Mouse (Mus musculus) v-Abl transformed pro-B cells (cell line): ENCODE data around the gene Dcakd.

Experiments
- in situ Hi-C, 2 experiments: fragments of 400-800 bp; cut with MboI; formaldehyde crosslinking; loops; one replicate each; pipeline ENCODE4 v1.15.1; 2025; ENCODE audit not compliant: unreplicated experiment in 2 of 2

Gene Dcakd

DNA sequence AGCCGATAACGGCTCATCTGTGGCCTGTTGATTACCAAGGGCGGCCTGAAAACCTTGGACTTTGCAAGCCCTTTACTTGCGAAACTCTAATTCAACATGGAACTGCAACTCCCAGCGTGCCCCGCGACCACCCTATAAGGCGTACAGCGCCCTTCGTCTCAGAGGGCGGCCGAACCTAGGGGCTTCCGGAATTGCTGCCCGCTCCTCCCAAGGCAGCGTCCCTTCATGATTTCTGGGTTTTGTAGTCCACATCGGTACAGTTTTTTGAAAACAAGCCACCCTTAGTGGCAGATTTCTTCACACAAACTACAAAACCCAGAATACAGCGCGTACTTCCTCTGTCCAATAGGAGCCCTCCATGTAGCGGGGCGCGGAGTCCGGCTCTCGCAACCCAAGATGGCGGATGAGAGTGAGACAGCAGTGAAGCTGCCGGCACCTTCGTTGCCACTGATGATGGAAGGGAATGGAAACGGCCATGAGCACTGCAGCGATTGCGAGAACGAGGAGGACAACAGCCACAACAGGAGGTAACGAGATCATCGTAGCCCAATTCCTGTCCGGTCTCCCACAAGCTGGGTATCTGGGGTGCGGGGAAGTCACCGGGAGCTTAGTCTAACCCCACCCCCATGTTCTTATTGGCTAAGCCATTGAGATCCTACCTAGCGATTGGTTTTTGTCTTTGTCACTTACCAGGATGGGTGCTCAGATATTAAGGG lies at the start of gene Dcakd, which contains the start of gene Nmt1:
Dcakd (minus strand) TSS at position 158 of the 716 bp plus-strand sequence.
Nmt1 (plus strand) TSS at position 15 of the 716 bp plus-strand sequence.
- in situ Hi-C loops = no loop called here

- in situ Hi-C loops = no loop called here
Measured at GRCm38 (mm10) chr11:103076581-103076980, 48.4 kb upstream of the Dcakd start.

GRCm38 (mm10) chr11:103076010-103076409 lies 47.9 kb upstream of the Dcakd start:
- in situ Hi-C loops = no loop called here

GRCm38 (mm10) chr11:103074796-103075323 lies 46.7 kb upstream of the Dcakd start:
- in situ Hi-C loops = loop anchor here in 1 of 2 experiments (25.0 kb wide), 1 partner anchor 587 kb away; no protein-coding TSS in a partner anchor

- in situ Hi-C loops = loop anchor here in 1 of 2 experiments (25.0 kb wide), 1 partner anchor 588 kb away; no protein-coding TSS in a partner anchor
Measured at GRCm38 (mm10) chr11:103074121-103074650, 46.1 kb upstream of the Dcakd start.

DNA sequence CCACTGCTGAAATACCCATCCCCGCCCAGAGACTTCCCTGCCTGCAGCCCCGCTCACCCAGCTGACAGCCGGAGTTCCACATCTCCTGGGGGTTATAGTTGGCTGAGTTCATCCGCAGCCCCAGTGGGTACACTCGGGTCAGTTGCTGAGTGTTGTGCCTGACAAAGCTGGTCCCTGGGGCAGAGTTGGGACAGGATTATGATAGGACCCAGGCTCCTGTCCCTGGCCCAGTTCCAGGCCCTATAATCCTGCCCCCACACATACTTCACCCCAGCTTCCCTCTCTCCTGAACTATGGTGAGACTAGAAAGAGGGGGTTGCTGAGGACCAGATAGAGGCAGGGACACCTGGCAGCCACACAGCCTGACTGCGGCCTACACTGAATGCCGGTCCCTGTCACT lies 45.5 kb upstream of the Dcakd start:
- in situ Hi-C loops = loop anchor here in 1 of 2 experiments (25.0 kb wide), 1 partner anchor 589 kb away; no protein-coding TSS in a partner anchor

DNA sequence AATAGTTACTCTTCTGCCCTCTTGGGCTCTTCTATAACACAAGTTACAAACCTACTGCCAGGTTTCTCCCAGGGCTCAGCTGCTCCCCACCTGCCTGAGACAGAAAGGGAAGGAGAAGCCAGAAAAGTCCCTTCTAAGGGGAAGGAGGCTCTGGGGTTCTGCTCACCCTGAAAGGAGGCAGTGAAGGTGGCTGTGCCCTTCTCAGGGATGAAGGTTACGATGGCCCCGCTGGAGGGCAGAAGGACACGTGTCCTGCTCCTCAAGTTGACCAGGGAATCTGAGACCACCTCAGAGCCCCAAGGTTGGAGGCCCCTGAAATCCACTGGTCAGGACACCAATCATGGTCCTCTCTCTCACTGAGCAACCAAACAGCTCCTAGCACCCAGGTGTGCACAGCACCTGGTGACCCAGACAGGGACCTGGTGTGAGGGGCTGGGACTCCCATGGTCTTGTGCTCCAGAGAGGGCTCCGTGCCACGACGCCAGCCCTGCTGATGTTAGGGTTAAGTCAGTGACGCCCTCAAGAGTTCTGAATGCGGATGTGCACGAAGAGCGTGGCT lies 42.3 kb upstream of the Dcakd start:
- in situ Hi-C loops = loop anchor here in 1 of 2 experiments (25.0 kb wide), 1 partner anchor 592 kb away; no protein-coding TSS in a partner anchor

- in situ Hi-C loops = loop anchor here in 1 of 2 experiments (25.0 kb wide), 1 partner anchor 593 kb away; no protein-coding TSS in a partner anchor
Measured at GRCm38 (mm10) chr11:103069731-103070130, 41.6 kb upstream of the Dcakd start.

GRCm38 (mm10) chr11:103068884-103069283 lies 40.8 kb upstream of the Dcakd start:
- in situ Hi-C loops = loop anchor here in 1 of 2 experiments (25.0 kb wide), 1 partner anchor 593 kb away; no protein-coding TSS in a partner anchor

DNA sequence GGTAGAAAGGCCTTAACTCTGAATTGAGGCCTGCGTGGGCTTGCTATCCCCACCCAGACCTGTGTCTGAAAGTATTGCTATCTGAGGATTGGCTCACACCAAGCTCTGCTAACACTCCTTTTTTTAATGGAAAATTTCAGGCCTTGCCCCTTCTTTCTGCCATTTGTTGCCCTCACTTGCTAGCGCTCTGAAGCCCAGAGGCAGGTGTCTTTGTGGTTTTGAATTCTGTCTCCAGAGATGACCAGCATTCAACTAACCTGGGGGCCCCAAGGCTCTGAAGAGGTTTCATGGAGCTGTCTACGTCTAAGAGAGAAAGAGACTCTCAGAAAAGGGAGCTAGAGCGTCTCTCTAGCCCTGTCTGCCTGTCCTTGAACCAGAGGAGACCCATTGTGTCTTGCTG lies 40.1 kb upstream of the Dcakd start:
- in situ Hi-C loops = loop anchor here in 1 of 2 experiments (25.0 kb wide), 1 partner anchor 594 kb away; no protein-coding TSS in a partner anchor

- in situ Hi-C loops = loop anchor here in 1 of 2 experiments (25.0 kb wide), 1 partner anchor 595 kb away; no protein-coding TSS in a partner anchor
Measured at GRCm38 (mm10) chr11:103067457-103068001, 39.4 kb upstream of the Dcakd start.

- in situ Hi-C loops = loop anchor here in 1 of 2 experiments (25.0 kb wide), 1 partner anchor 595 kb away; no protein-coding TSS in a partner anchor
Measured at GRCm38 (mm10) chr11:103067051-103067361, 38.9 kb upstream of the Dcakd start.

GRCm38 (mm10) chr11:103066191-103067050 lies 38.3 kb upstream of the Dcakd start:
- in situ Hi-C loops = loop anchor here in 1 of 2 experiments (25.0 kb wide), 1 partner anchor 596 kb away; no protein-coding TSS in a partner anchor

DNA sequence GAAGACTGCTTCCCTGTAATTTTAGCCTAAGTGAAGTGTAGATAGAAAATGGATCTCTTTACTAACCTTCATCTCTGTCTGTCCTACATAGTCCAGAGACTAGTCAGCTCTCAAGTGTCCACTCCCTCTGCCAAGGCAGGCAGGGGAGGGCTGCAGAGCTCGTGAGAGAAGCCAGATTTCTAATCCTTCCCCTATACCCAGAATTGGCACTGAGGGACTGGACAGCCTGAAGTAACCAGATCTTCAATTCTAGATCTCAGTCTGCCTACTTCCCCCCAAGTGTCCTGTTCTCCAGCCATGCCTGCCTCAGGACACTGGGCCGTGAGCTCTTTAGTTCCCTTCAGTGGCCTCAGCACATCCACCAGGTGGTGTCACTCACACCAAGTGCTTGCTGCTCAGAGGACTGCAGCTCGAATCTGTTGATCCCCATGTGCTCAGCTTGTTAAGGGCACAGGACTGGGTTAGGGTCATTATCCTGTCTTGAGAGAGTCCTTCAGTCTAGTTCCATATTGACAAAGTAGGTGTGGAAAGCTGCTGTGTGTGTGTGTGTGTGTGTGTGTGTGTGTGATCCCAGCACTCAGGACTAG lies 30.5 kb upstream of the Dcakd start:
- in situ Hi-C loops = loop anchor here in 1 of 2 experiments (5.0 to 25.0 kb wide), 2 partner anchors 166 to 604 kb away; no protein-coding TSS in a partner anchor

GRCm38 (mm10) chr11:103056636-103057035 lies 28.5 kb upstream of the Dcakd start:
- in situ Hi-C loops = loop anchor here in 1 of 2 experiments (5.0 to 25.0 kb wide), 2 partner anchors 164 to 606 kb away; no protein-coding TSS in a partner anchor

- in situ Hi-C loops = loop anchor here in 1 of 2 experiments (5.0 to 25.0 kb wide), 2 partner anchors 162 to 608 kb away; no protein-coding TSS in a partner anchor
Measured at GRCm38 (mm10) chr11:103054798-103055197, 26.7 kb upstream of the Dcakd start.

- in situ Hi-C loops = loop anchor here in 1 of 2 experiments (25.0 kb wide), 1 partner anchor 609 kb away; no protein-coding TSS in a partner anchor
Measured at GRCm38 (mm10) chr11:103053191-103054076, 25.3 kb upstream of the Dcakd start.

DNA sequence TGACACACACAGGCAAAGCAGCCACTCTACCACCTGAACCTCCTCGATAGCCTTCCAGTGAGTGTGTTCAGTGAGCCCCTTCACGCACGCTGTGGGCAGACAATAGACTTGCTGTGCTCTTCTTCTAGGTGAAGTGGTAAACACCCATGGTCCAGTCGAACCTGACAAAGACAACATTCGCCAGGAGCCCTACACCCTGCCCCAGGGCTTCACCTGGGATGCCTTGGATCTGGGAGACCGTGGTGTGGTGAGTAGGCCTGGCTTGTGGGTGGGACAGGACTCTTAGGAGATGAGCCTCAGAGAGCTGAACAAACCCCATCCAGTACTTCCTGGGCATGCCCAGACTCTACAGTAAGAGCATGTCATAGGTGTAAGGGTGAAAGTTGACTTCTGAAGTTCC lies 23.9 kb upstream of the Dcakd start:
- in situ Hi-C loops = loop anchor here in 1 of 2 experiments (25.0 kb wide), 1 partner anchor 610 kb away; no protein-coding TSS in a partner anchor
